Mouse (Mus musculus): ENCODE data around the gene Gm26620. TPM values are rescaled to one million over a fixed set of nuclear protein-coding genes. Genes with fewer than 3 reads are reported as not detected.

The Gm26620 gene
- polyA plus RNA-seq, 1 experiment from 2014 or later: 0.56 TPM

- H3K9ac ChIP-seq: no peak overlapping the region
- no peak overlapping the region for H3K27ac ChIP-seq
- no peaks in the 10 kb centered on the region for H3K4me1 ChIP-seq (replicated peaks; ENCODE audit: control insufficient read depth, insufficient read depth, low read length)
- no peaks in the 10 kb centered on the region for H3K36me3 ChIP-seq (replicated peaks; ENCODE audit: control insufficient read depth, insufficient read depth)
- H3K4me3 ChIP-seq (replicated peaks; ENCODE audit: low read length): no peak overlapping the region
- H3K27me3 ChIP-seq (ENCODE audit: control insufficient read depth, insufficient read depth, low read length): no peaks in the 10 kb centered on the region
- ATAC-seq (ENCODE audit: low FRiP score) (no peak), DNase-seq (ENCODE audit: low spot score) (no peak)
- no peak overlapping the region for H3K4me2 ChIP-seq (replicated peaks)
- 89% methylated on average over 8 of the region's 8 CpGs for WGBS
- H3K9me3 ChIP-seq (ENCODE audit: control insufficient read depth, low read length): no peaks in the 10 kb centered on the region
Observed at GRCm38 (mm10) chr1:170919308-170919707, 34.4 kb downstream of the Gm26620 start.

GRCm38 (mm10) chr1:170924485-170924884 is 39.6 kb downstream of the Gm26620 start:
- 86% methylated on average over 6 of the region's 6 CpGs for WGBS
- Histone ChIP-seq H3K27ac (no peak overlapping the region), H3K36me3 (replicated peaks; ENCODE audit: control insufficient read depth, insufficient read depth) (no peaks in the 10 kb centered on the region), H3K9ac (no peak overlapping the region), H3K27me3 (ENCODE audit: control insufficient read depth, insufficient read depth, low read length) (no peaks in the 10 kb centered on the region), H3K4me3 (replicated peaks; ENCODE audit: low read length) (no peak overlapping the region), H3K9me3 (ENCODE audit: control insufficient read depth, low read length) (no peaks in the 10 kb centered on the region), H3K4me1 (replicated peaks; ENCODE audit: control insufficient read depth, insufficient read depth, low read length) (no peaks in the 10 kb centered on the region), H3K4me2 (replicated peaks) (no peak overlapping the region)
- no peak for ATAC-seq (ENCODE audit: low FRiP score)
- DNase-seq (ENCODE audit: low spot score): no peak

- Histone ChIP-seq H3K4me1 (replicated peaks; ENCODE audit: control insufficient read depth, insufficient read depth, low read length) (no peaks in the 10 kb centered on the region), H3K36me3 (replicated peaks; ENCODE audit: control insufficient read depth, insufficient read depth) (no peaks in the 10 kb centered on the region), H3K27ac (no peak overlapping the region), H3K4me2 (replicated peaks) (no peak overlapping the region), H3K9me3 (ENCODE audit: control insufficient read depth, low read length) (no peaks in the 10 kb centered on the region), H3K27me3 (ENCODE audit: control insufficient read depth, insufficient read depth, low read length) (no peaks in the 10 kb centered on the region), H3K4me3 (replicated peaks; ENCODE audit: low read length) (no peak overlapping the region), H3K9ac (no peak overlapping the region)
- no peak for DNase-seq (ENCODE audit: low spot score)
- 60% methylated on average over 6 of the region's 6 CpGs for WGBS
- ATAC-seq (ENCODE audit: low FRiP score): no peak
Observed at GRCm38 (mm10) chr1:170926941-170927340, 42.1 kb downstream of the Gm26620 start.

GRCm38 (mm10) chr1:170927378-170927777 is 42.5 kb downstream of the Gm26620 start, which contains the start of gene Fcrla:
Fcrla (minus strand) TSS chr1:170927583.
- no peak within 1 kb of the TSS for H3K4me3 ChIP-seq (replicated peaks; ENCODE audit: low read length)
- no peaks in the 10 kb centered on the region for H3K4me1 ChIP-seq (replicated peaks; ENCODE audit: control insufficient read depth, insufficient read depth, low read length)
- no peak within 1 kb of the TSS for H3K9ac ChIP-seq
- 79% methylated on average over 3 of the region's 3 CpGs for WGBS
- no peak for ATAC-seq (ENCODE audit: low FRiP score)
- DNase-seq (ENCODE audit: low spot score): no peak
- H3K27me3 ChIP-seq (ENCODE audit: control insufficient read depth, insufficient read depth, low read length): no peaks in the 10 kb centered on the region
- no peak within 1 kb of the TSS for H3K27ac ChIP-seq
- no peaks in the 10 kb centered on the region for H3K9me3 ChIP-seq (ENCODE audit: control insufficient read depth, low read length)
- no peak within 1 kb of the TSS for H3K4me2 ChIP-seq (replicated peaks)
- no peaks in the 10 kb centered on the region for H3K36me3 ChIP-seq (replicated peaks; ENCODE audit: control insufficient read depth, insufficient read depth)

- no peak overlapping the region for H3K9ac ChIP-seq
- H3K36me3 ChIP-seq (replicated peaks; ENCODE audit: control insufficient read depth, insufficient read depth): no peaks in the 10 kb centered on the region
- WGBS: 78% methylated on average over 2 of the region's 2 CpGs
- no peak overlapping the region for H3K27ac ChIP-seq
- H3K9me3 ChIP-seq (ENCODE audit: control insufficient read depth, low read length): no peaks in the 10 kb centered on the region
- no peak for ATAC-seq (ENCODE audit: low FRiP score)
- no peaks in the 10 kb centered on the region for H3K4me1 ChIP-seq (replicated peaks; ENCODE audit: control insufficient read depth, insufficient read depth, low read length)
- H3K4me2 ChIP-seq (replicated peaks): no peak overlapping the region
- no peak for DNase-seq (ENCODE audit: low spot score)
- H3K4me3 ChIP-seq (replicated peaks; ENCODE audit: low read length): no peak overlapping the region
- H3K27me3 ChIP-seq (ENCODE audit: control insufficient read depth, insufficient read depth, low read length): no peaks in the 10 kb centered on the region
Observed at GRCm38 (mm10) chr1:170928467-170928866, 43.6 kb downstream of the Gm26620 start.

- Histone ChIP-seq H3K4me2 (replicated peaks) (no peak overlapping the region), H3K9ac (no peak overlapping the region), H3K4me3 (replicated peaks; ENCODE audit: low read length) (no peak overlapping the region), H3K4me1 (replicated peaks; ENCODE audit: control insufficient read depth, insufficient read depth, low read length) (no peaks in the 10 kb centered on the region), H3K27ac (no peak overlapping the region), H3K36me3 (replicated peaks; ENCODE audit: control insufficient read depth, insufficient read depth) (no peaks in the 10 kb centered on the region), H3K9me3 (ENCODE audit: control insufficient read depth, low read length) (no peaks in the 10 kb centered on the region), H3K27me3 (ENCODE audit: control insufficient read depth, insufficient read depth, low read length) (no peaks in the 10 kb centered on the region)
- no peak for DNase-seq (ENCODE audit: low spot score)
- 89% methylated on average over 4 of the region's 4 CpGs for WGBS
- no peak for ATAC-seq (ENCODE audit: low FRiP score)
Observed at GRCm38 (mm10) chr1:170929245-170929644, 44.4 kb downstream of the Gm26620 start.

GRCm38 (mm10) chr1:170932043-170932442 is 47.2 kb downstream of the Gm26620 start:
- Histone ChIP-seq H3K27me3 (ENCODE audit: control insufficient read depth, insufficient read depth, low read length) (no peaks in the 10 kb centered on the region), H3K9me3 (ENCODE audit: control insufficient read depth, low read length) (no peaks in the 10 kb centered on the region), H3K9ac (no peak overlapping the region), H3K4me3 (replicated peaks; ENCODE audit: low read length) (no peak overlapping the region), H3K4me2 (replicated peaks) (no peak overlapping the region), H3K4me1 (replicated peaks; ENCODE audit: control insufficient read depth, insufficient read depth, low read length) (no peaks in the 10 kb centered on the region), H3K36me3 (replicated peaks; ENCODE audit: control insufficient read depth, insufficient read depth) (no peaks in the 10 kb centered on the region), H3K27ac (no peak overlapping the region)
- ATAC-seq (ENCODE audit: low FRiP score) (no peak), DNase-seq (ENCODE audit: low spot score) (no peak)
- WGBS: 84% methylated on average over 3 of the region's 3 CpGs

- DNase-seq (ENCODE audit: low spot score): no peak
- Histone ChIP-seq H3K9me3 (ENCODE audit: control insufficient read depth, low read length) (no peaks in the 10 kb centered on the region), H3K4me3 (replicated peaks; ENCODE audit: low read length) (no peak overlapping the region)
Observed at GRCm38 (mm10) chr1:170933386-170933920, 48.6 kb downstream of the Gm26620 start.

GRCm38 (mm10) chr1:170933940-170934339 is 49.1 kb downstream of the Gm26620 start:
- 82% methylated on average over 1 of the region's 1 CpGs for WGBS
- ATAC-seq (ENCODE audit: low FRiP score) (no peak), DNase-seq (ENCODE audit: low spot score) (no peak)
- H3K27me3 ChIP-seq (ENCODE audit: control insufficient read depth, insufficient read depth, low read length): no peaks in the 10 kb centered on the region
- no peak overlapping the region for H3K4me3 ChIP-seq (replicated peaks; ENCODE audit: low read length)
- no peaks in the 10 kb centered on the region for H3K4me1 ChIP-seq (replicated peaks; ENCODE audit: control insufficient read depth, insufficient read depth, low read length)
- no peak overlapping the region for H3K9ac ChIP-seq
- no peaks in the 10 kb centered on the region for H3K36me3 ChIP-seq (replicated peaks; ENCODE audit: control insufficient read depth, insufficient read depth)
- H3K4me2 ChIP-seq (replicated peaks): no peak overlapping the region
- H3K27ac ChIP-seq: no peak overlapping the region
- no peaks in the 10 kb centered on the region for H3K9me3 ChIP-seq (ENCODE audit: control insufficient read depth, low read length)

More at GRCm38 (mm10) chr1:170933386-170933920, 48.6 kb downstream of the Gm26620 start:
- Histone ChIP-seq H3K4me1 (replicated peaks; ENCODE audit: control insufficient read depth, insufficient read depth, low read length) (no peaks in the 10 kb centered on the region), H3K4me2 (replicated peaks) (no peak overlapping the region), H3K27me3 (ENCODE audit: control insufficient read depth, insufficient read depth, low read length) (no peaks in the 10 kb centered on the region), H3K9ac (no peak overlapping the region), H3K36me3 (replicated peaks; ENCODE audit: control insufficient read depth, insufficient read depth) (no peaks in the 10 kb centered on the region), H3K27ac (no peak overlapping the region)
- ATAC-seq (ENCODE audit: low FRiP score): no peak
- WGBS: 75% methylated on average over 6 of the region's 6 CpGs

GRCm38 (mm10) chr1:170934383-170934782 is 49.5 kb downstream of the Gm26620 start:
- Histone ChIP-seq H3K9ac (no peak overlapping the region), H3K4me3 (replicated peaks; ENCODE audit: low read length) (no peak overlapping the region), H3K4me2 (replicated peaks) (no peak overlapping the region), H3K4me1 (replicated peaks; ENCODE audit: control insufficient read depth, insufficient read depth, low read length) (no peaks in the 10 kb centered on the region), H3K27ac (no peak overlapping the region), H3K27me3 (ENCODE audit: control insufficient read depth, insufficient read depth, low read length) (no peaks in the 10 kb centered on the region), H3K36me3 (replicated peaks; ENCODE audit: control insufficient read depth, insufficient read depth) (no peaks in the 10 kb centered on the region), H3K9me3 (ENCODE audit: control insufficient read depth, low read length) (no peaks in the 10 kb centered on the region)
- ATAC-seq (ENCODE audit: low FRiP score) (no peak), DNase-seq (ENCODE audit: low spot score) (no peak)
- WGBS: 80% methylated on average over 2 of the region's 2 CpGs
